Mouse (Mus musculus): ENCODE data around the gene Fiz1.

- no peak for TF ChIP-seq CTCF (IDR thresholded peaks at IDR 0.05; ENCODE audit: borderline replicate concordance, insufficient read depth, low read depth, low read length)
- TF ChIP-seq POLR2A (IDR thresholded peaks at IDR 0.05; ENCODE audit: borderline replicate concordance, insufficient read depth, low read length): no peak
Observed at GRCm38 (mm10) chr7:5029543-5029942, 15.0 kb upstream of the Fiz1 start.
